22 mouse cellular contexts compared by ENCODE assay signal in the genomic region with DNA sequence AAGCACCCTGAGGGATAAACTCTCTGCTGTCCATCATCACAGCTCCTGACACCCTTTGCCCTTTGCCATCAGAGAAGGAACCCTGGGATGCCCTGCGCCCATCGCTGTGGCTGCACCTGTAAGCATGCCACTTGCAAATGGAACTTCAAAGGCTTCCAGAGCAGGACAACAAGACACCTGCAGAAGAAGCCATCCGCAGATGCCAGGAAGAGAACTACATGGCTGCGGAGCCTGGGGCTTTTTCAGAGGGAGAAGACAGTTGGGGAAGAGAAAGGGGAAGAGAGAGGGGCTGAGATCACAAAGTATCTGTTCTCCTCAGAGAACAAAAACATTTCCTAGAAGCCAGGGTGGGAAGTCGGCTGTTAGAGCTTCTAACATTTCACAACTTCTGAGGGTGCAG.
DNase-seq lines count a peak whose midpoint lies in the region; ATAC-seq and TF ChIP-seq lines count a peak whose summit lies in the region.
"Had no signal": no experiment of that assay in that cellular context is flagged by ENCODE, and none has a peak within 500 bp of the region (broad histone marks: within the 10 kb centered on the region; RNA-seq: fewer than 3 reads in every experiment).

No protein-coding gene starts in this region.

- no peak overlapping the region for H3K27ac ChIP-seq in heart, embryonic 16.5 days (ENCODE audit: low read length)
- H3K27ac ChIP-seq in bone marrow macrophage, adult 2 months (ENCODE audit: insufficient read depth, low read depth, low read length), result peak overlapping the region; percentile 33
- H3K27ac ChIP-seq: embryonic facial prominence, embryonic 15.5 days; heart, embryonic 13.5 days; macrophage; midbrain, embryonic 12.5 days; neural tube, embryonic 13.5 days had no signal

- peak; percentile 59; the same call in 1 of the 2 replicates for ATAC-seq in heart, embryonic 16.5 days (replicated peaks; ENCODE audit: extremely low read depth, insufficient read depth, low FRiP score)
- ATAC-seq: forebrain, postnatal 0 days; hindbrain, embryonic 16.5 days; intestine, postnatal 0 days had no signal

- intact Hi-C loops in heart, postnatal 14 days (cut with DNase I), result no loop called here

- 67% methylated on average over 5 of the region's 5 CpGs for whole genome bisulfite sequencing in heart, embryonic 16.5 days

- H3K27me3 ChIP-seq in heart, embryonic 16.5 days (ENCODE audit: control insufficient read depth, insufficient read depth, low read length), result no peaks in the 10 kb centered on the region
- H3K27me3 ChIP-seq: embryonic facial prominence, embryonic 15.5 days; midbrain, embryonic 12.5 days; neural tube, embryonic 13.5 days had no signal

- no peak for DNase-seq in heart, postnatal 14 days
- peak; percentile 40 to 67 for DNase-seq in thymus, adult 18-20 months
- DNase-seq in thymus, postnatal 4 days, result peak; percentile 52
- no peak for DNase-seq in adrenal gland, adult 8-10 months
- no peak for DNase-seq in ovary, postnatal 36 days (ENCODE audit: low spot score)
- DNase-seq: adrenal gland, postnatal 10 days; cerebellum, adult 11 months; cerebellum, postnatal 25 days; forebrain, postnatal 0 days; heart, postnatal 4 days; layer of hippocampus, postnatal 36 days; left cerebral cortex, postnatal 4 days; lung, adult 18-20 months had no signal

- TF ChIP-seq CTCF in bone marrow macrophage, adult 2 months (IDR thresholded peaks at IDR 0.05; ENCODE audit: low read depth, low read length), result no peak

- H3K9me3 ChIP-seq in heart, embryonic 16.5 days (replicated peaks; ENCODE audit: control insufficient read depth, low read length), result no peaks in the 10 kb centered on the region
- H3K9me3 ChIP-seq: embryonic facial prominence, embryonic 15.5 days; heart, embryonic 13.5 days; midbrain, embryonic 12.5 days; neural tube, embryonic 13.5 days had no signal

- H3K9ac ChIP-seq in heart, embryonic 16.5 days (ENCODE audit: low read length), result no peak overlapping the region
- H3K9ac ChIP-seq: embryonic facial prominence, embryonic 15.5 days; forebrain, postnatal 0 days; heart, embryonic 13.5 days; midbrain, embryonic 12.5 days; neural tube, embryonic 13.5 days had no signal

- peaks cover 4% of the 10 kb centered on the region; the same call in 1 of the 2 replicates for H3K4me1 ChIP-seq in heart, embryonic 16.5 days (ENCODE audit: control insufficient read depth, insufficient read depth, low read length)
- H3K4me1 ChIP-seq in bone marrow macrophage, adult 2 months (ENCODE audit: control insufficient read depth, insufficient read depth, low read length), result peaks cover 47% of the 10 kb centered on the region
- H3K4me1 ChIP-seq: embryonic facial prominence, embryonic 15.5 days; midbrain, embryonic 12.5 days; neural tube, embryonic 13.5 days had no signal

- no peak overlapping the region for H3K4me3 ChIP-seq in heart, embryonic 16.5 days (ENCODE audit: low read length)
- H3K4me3 ChIP-seq in bone marrow macrophage, adult 2 months (ENCODE audit: insufficient read depth, low read length), result no peak overlapping the region
- H3K4me3 ChIP-seq: embryonic facial prominence, embryonic 15.5 days; heart, embryonic 13.5 days; midbrain, embryonic 12.5 days; neural tube, embryonic 13.5 days had no signal

- H3K4me2 ChIP-seq in heart, embryonic 16.5 days (ENCODE audit: low read depth, low read length), result no peak overlapping the region
- H3K4me2 ChIP-seq: embryonic facial prominence, embryonic 15.5 days; heart, embryonic 13.5 days; midbrain, embryonic 12.5 days; neural tube, embryonic 13.5 days had no signal

- H3K36me3 ChIP-seq in heart, embryonic 16.5 days (ENCODE audit: control insufficient read depth, insufficient read depth), result no peaks in the 10 kb centered on the region
- H3K36me3 ChIP-seq: embryonic facial prominence, embryonic 15.5 days; heart, embryonic 13.5 days; midbrain, embryonic 12.5 days; neural tube, embryonic 13.5 days had no signal

- TF ChIP-seq POLR2A in bone marrow macrophage, adult 2 months (IDR thresholded peaks at IDR 0.05; ENCODE audit: borderline replicate concordance, low read depth, low read length), result no peak

Comparison
In these comparisons a context has a peak if more than half of its experiments do, and no peak if none do; other contexts are left out.
1. DNase-seq: peak in thymus, adult 18-20 months (2 of 2) and thymus, postnatal 4 days (single experiment); none in heart, postnatal 14 days (0 of 2), adrenal gland, adult 8-10 months (single experiment) and ovary, postnatal 36 days (single experiment).